In genomic region chr5:76657245-76658083, GRCm38 (mm10) we compare ENCODE assay signal across 8 mouse cellular contexts. TPM values are rescaled to one million over a fixed set of nuclear protein-coding genes. Genes with fewer than 3 reads are reported as not detected.
DNase-seq lines count a peak whose midpoint lies in the region; ATAC-seq and TF ChIP-seq lines count a peak whose summit lies in the region.

No protein-coding gene starts in this region.

- WGBS in cerebellum, adult 2 months, result 1% methylated on average over 80 of the region's 80 CpGs
- WGBS in forebrain, embryonic 15.5 days, result under 1% methylated on average over 76 of the region's 80 CpGs
- WGBS in hindbrain, embryonic 12.5 days, result under 1% methylated on average over 63 of the region's 80 CpGs

- H3K36me3 ChIP-seq in forebrain, embryonic 15.5 days, result 0 out of 2 replicates have a peak, but pooled peaks cover 2% of the 10 kb centered on the region
- H3K36me3 ChIP-seq in hindbrain, embryonic 12.5 days, result no peaks in the 10 kb centered on the region

- peak; percentile 95 for ATAC-seq in forebrain, embryonic 15.5 days (replicated peaks)
- ATAC-seq in hindbrain, embryonic 12.5 days (ENCODE audit: low FRiP score), result peak; percentile 94
- ATAC-seq in megakaryocyte, adult 5-6 weeks (ENCODE audit: poor library complexity, severe bottlenecking), result peak; percentile 52
- ATAC-seq in activated CD4-positive, CD25-positive, alpha-beta regulatory T cell, adult 4 months, result no peak

- TF ChIP-seq CTCF in cerebellum, adult 2 months (IDR thresholded peaks at IDR 0.05; ENCODE audit: borderline replicate concordance, insufficient read depth, low read depth, low read length), result no peak

- peak; percentile 22 for DNase-seq in adrenal gland, adult 8-10 months
- peak; percentile 54 to 55 for DNase-seq in cerebellum, adult 2 months
- peak; percentile 45 to 82 for DNase-seq in left cerebral cortex, postnatal 10 days (ENCODE audit: extremely low spot score in 1 of 2, low spot score in 2 of 2)
- peak; percentile 82 to 84 for DNase-seq in right cerebral cortex, postnatal 10 days (ENCODE audit: low spot score in 2 of 2)

- no peaks in the 10 kb centered on the region; the same call in 1 of the 2 replicates for H3K27me3 ChIP-seq in cerebellum, adult 2 months (ENCODE audit: control insufficient read depth, insufficient read depth, low read length)
- no peaks in the 10 kb centered on the region for H3K27me3 ChIP-seq in forebrain, embryonic 15.5 days
- H3K27me3 ChIP-seq in hindbrain, embryonic 12.5 days, result no peaks in the 10 kb centered on the region

- peak overlapping the region; percentile 98 for H3K9ac ChIP-seq in forebrain, embryonic 15.5 days (replicated peaks)
- peak overlapping the region; percentile 98 for H3K9ac ChIP-seq in hindbrain, embryonic 12.5 days

- no peaks in the 10 kb centered on the region for H3K4me1 ChIP-seq in cerebellum, adult 2 months (ENCODE audit: control insufficient read depth, insufficient read depth, low read length)
- peaks cover 32% of the 10 kb centered on the region for H3K4me1 ChIP-seq in forebrain, embryonic 15.5 days
- H3K4me1 ChIP-seq in hindbrain, embryonic 12.5 days, result peaks cover 25% of the 10 kb centered on the region

- H3K4me3 ChIP-seq in cerebellum, adult 2 months (replicated peaks; ENCODE audit: insufficient read depth, low read depth, low read length), result peak overlapping the region; percentile 47
- peak overlapping the region; percentile 87 for H3K4me3 ChIP-seq in forebrain, embryonic 15.5 days
- H3K4me3 ChIP-seq in hindbrain, embryonic 12.5 days, result peak overlapping the region; percentile 85

- H3K4me2 ChIP-seq in forebrain, embryonic 15.5 days (replicated peaks), result peak overlapping the region; percentile 59
- H3K4me2 ChIP-seq in hindbrain, embryonic 12.5 days (replicated peaks), result peak overlapping the region; percentile 78

- H3K9me3 ChIP-seq in forebrain, embryonic 15.5 days, result no peaks in the 10 kb centered on the region
- H3K9me3 ChIP-seq in hindbrain, embryonic 12.5 days (replicated peaks), result no peaks in the 10 kb centered on the region

- intact Hi-C loops in left cerebral cortex, postnatal 10 days (cut with DNase I), result loop anchor here (5.0 to 10.0 kb wide), 3 partner anchors 50 to 190 kb away; no protein-coding TSS in a partner anchor

- no peak for TF ChIP-seq POLR2A in cerebellum, adult 2 months (IDR thresholded peaks at IDR 0.05; ENCODE audit: borderline replicate concordance, insufficient read depth, low read length)

- H3K27ac ChIP-seq in cerebellum, adult 2 months (ENCODE audit: insufficient read depth, low read length), result no peak overlapping the region
- peak overlapping the region; percentile 98 for H3K27ac ChIP-seq in forebrain, embryonic 15.5 days (replicated peaks)
- H3K27ac ChIP-seq in hindbrain, embryonic 12.5 days, result peak overlapping the region; percentile 99

RNA-seq across cellular contexts. Expression of gene C530008M17Rik, which starts 1.2 kb away (rescaled TPM):
- total RNA-seq in adrenal gland, adult 8-10 months (2022), result 1 to 10 TPM; 8.3 to 9.8 (median 8.7) TPM
- polyA plus RNA-seq in cerebellum, adult 2 months (2012; rRNA removed), result 27.6 and 29.1 TPM in 2 replicates
- 84.9 and 94.2 TPM in 2 replicates for polyA plus RNA-seq in forebrain, embryonic 15.5 days (2015; fragmentation: Nextera tagmentation; extraction: Ambion mirVana)
- 81.2 and 81.5 TPM in 2 replicates for polyA plus RNA-seq in hindbrain, embryonic 12.5 days (2016; fragmentation: Nextera tagmentation; extraction: Ambion mirVana)
- total RNA-seq in left cerebral cortex, postnatal 10 days (2021), result 100 to 1,000 TPM; 151 to 163 TPM
- 0.87 and 1.6 TPM in 2 replicates for total RNA-seq in megakaryocyte, adult 5-6 weeks (2015)
- 0.15 and 1.1 TPM in 2 replicates for total RNA-seq in megakaryocyte, adult 5-6 weeks (2017)
- polyA plus RNA-seq in activated CD4-positive, CD25-positive, alpha-beta regulatory T cell, adult 4 months (2017; shearing (Covaris generic)), result under 1 TPM; 0.50 to 0.53 TPM

Comparison
In these comparisons a context has a peak if more than half of its experiments do, and no peak if none do; other contexts are left out.
1. DNase-seq: peak in every context shown above with its lines; median percentile 83 in right cerebral cortex, postnatal 10 days; 64 in left cerebral cortex, postnatal 10 days; 54 in cerebellum, adult 2 months; 22 in adrenal gland, adult 8-10 months.
2. RNA of gene C530008M17Rik, which starts 1.2 kb away (polyA plus RNA-seq): 84.9 to 94.2 TPM in forebrain, embryonic 15.5 days, 81.2 to 81.5 TPM in hindbrain, embryonic 12.5 days and 27.6 to 29.1 TPM in cerebellum, adult 2 months; 0.50 to 0.53 TPM in activated CD4-positive, CD25-positive, alpha-beta regulatory T cell, adult 4 months; every median in the first group is over 10 times any median in the second.
3. Peak in every context shown above with its lines, with median percentiles within 50 percentile points of each other: H3K4me3 ChIP-seq.